Mouse (Mus musculus): ENCODE data around the gene Rptn. TPM values are rescaled to one million over a fixed set of nuclear protein-coding genes. Genes with fewer than 3 reads are reported as not detected.

Rptn gene
- total RNA-seq, 2 experiments from 2014 or later: not detected

Small RNA genes within 50 kb of the gene (microRNA-seq; reads per million reads assigned to microRNA genes)
- gene Gm22752 (ENCODE audit: borderline replicate concordance in 2 of 2) (0 reads per million in 2 experiments), gene Gm44353 (ENCODE audit: borderline replicate concordance in 2 of 2) (0 reads per million in 2 experiments)

Other genes with a start within 250 kb of the Rptn start
- gene Crnn, start 248.9 kb upstream of the Rptn start, total RNA-seq (2021): not detected
- not detected for gene Flg2, start 196.4 kb upstream of the Rptn start, total RNA-seq (2021)
- gene Flg, start 120.2 kb upstream of the Rptn start, total RNA-seq (2021): not detected
- gene Hrnr, start 74.0 kb upstream of the Rptn start, total RNA-seq (2021): not detected
- gene Tchh, start 48.6 kb downstream of the Rptn start, total RNA-seq (2021): under 1 TPM in 1 of 2 experiments, not detected in 1; 0.05 TPM
- gene Tchhl1, start 75.1 kb downstream of the Rptn start, total RNA-seq (2021): not detected
- gene S100a11, start 126.8 kb downstream of the Rptn start, total RNA-seq (2021): 10 to 100 TPM; 50.6 to 90.7 TPM
- 10 to 100 TPM; 63.9 to 85.7 TPM for gene S100a10, start 161.4 kb downstream of the Rptn start, total RNA-seq (2021)